In the genomic region with DNA sequence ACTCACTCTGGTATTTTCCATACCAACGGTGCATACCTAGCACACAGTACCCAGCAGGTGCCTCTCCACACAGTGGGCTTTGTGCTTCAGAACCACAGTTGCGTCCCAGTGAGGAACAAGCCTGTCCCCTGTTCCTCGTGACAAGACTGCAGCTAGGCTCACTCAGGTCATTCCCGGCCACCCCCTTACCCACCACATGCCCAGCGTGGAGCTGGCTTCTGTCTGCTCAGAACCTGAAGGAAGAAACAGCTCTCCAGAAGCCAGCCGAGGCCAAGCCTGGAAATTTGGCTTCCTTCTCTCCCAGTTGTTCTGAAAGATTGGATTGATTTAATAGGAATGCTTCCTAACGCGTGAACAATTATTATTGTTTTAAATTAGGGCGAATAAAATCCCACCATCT, we compare ENCODE assay signal across 26 mouse cellular contexts.
DNase-seq lines count a peak whose midpoint lies in the region; ATAC-seq lines count a peak whose summit lies in the region.
"Had no signal": no experiment of that assay in that cellular context is flagged by ENCODE, and none has a peak within 500 bp of the region (broad histone marks: within the 10 kb centered on the region; RNA-seq: fewer than 3 reads in every experiment).

No protein-coding gene starts in this region.

- H3K4me2 ChIP-seq in forebrain, embryonic 13.5 days = no peak overlapping the region
- H3K4me2 ChIP-seq in intestine, embryonic 15.5 days (replicated peaks) = no peak overlapping the region
- no peak overlapping the region for H3K4me2 ChIP-seq in intestine, embryonic 16.5 days (ENCODE audit: low read depth, low read length)
- H3K4me2 ChIP-seq in limb, embryonic 13.5 days (replicated peaks) = no peak overlapping the region
- H3K4me2 ChIP-seq: forebrain, embryonic 12.5 days; hindbrain, embryonic 13.5 days; liver, embryonic 15.5 days; lung, embryonic 14.5 days; midbrain, embryonic 11.5 days had no signal

- no peak overlapping the region for H3K4me3 ChIP-seq in forebrain, embryonic 10.5 days
- no peak overlapping the region for H3K4me3 ChIP-seq in forebrain, embryonic 13.5 days
- H3K4me3 ChIP-seq in intestine, embryonic 15.5 days (replicated peaks) = no peak overlapping the region
- no peak overlapping the region for H3K4me3 ChIP-seq in intestine, embryonic 16.5 days (ENCODE audit: low read length)
- no peak overlapping the region for H3K4me3 ChIP-seq in embryonic facial prominence, embryonic 10.5 days
- H3K4me3 ChIP-seq in limb, embryonic 13.5 days = no peak overlapping the region
- H3K4me3 ChIP-seq: erythroblast, embryonic 14.5 days; forebrain, embryonic 12.5 days; hindbrain, embryonic 13.5 days; layer of hippocampus, adult 2 months; left cerebral cortex, adult 2 months; liver, embryonic 15.5 days had no signal

- no peaks in the 10 kb centered on the region for H3K27me3 ChIP-seq in forebrain, embryonic 10.5 days (ENCODE audit: poor library complexity, severe bottlenecking)
- no peaks in the 10 kb centered on the region for H3K27me3 ChIP-seq in forebrain, embryonic 13.5 days
- H3K27me3 ChIP-seq in intestine, embryonic 15.5 days (replicated peaks) = no peaks in the 10 kb centered on the region
- H3K27me3 ChIP-seq in intestine, embryonic 16.5 days (replicated peaks; ENCODE audit: control insufficient read depth, insufficient read depth, low read length) = no peaks in the 10 kb centered on the region
- H3K27me3 ChIP-seq in embryonic facial prominence, embryonic 10.5 days (replicated peaks; ENCODE audit: low read depth, poor library complexity, severe bottlenecking) = no peaks in the 10 kb centered on the region
- H3K27me3 ChIP-seq in limb, embryonic 13.5 days = no peaks in the 10 kb centered on the region
- H3K27me3 ChIP-seq: forebrain, embryonic 12.5 days; hindbrain, embryonic 13.5 days; liver, embryonic 15.5 days had no signal

- no peaks in the 10 kb centered on the region for H3K36me3 ChIP-seq in forebrain, embryonic 10.5 days (replicated peaks)
- H3K36me3 ChIP-seq in forebrain, embryonic 13.5 days (ENCODE audit: poor library complexity, severe bottlenecking) = no peaks in the 10 kb centered on the region
- no peaks in the 10 kb centered on the region for H3K36me3 ChIP-seq in intestine, embryonic 15.5 days
- no peaks in the 10 kb centered on the region for H3K36me3 ChIP-seq in intestine, embryonic 16.5 days (ENCODE audit: control insufficient read depth, insufficient read depth, low read length)
- no peaks in the 10 kb centered on the region for H3K36me3 ChIP-seq in embryonic facial prominence, embryonic 10.5 days (replicated peaks)
- no peaks in the 10 kb centered on the region for H3K36me3 ChIP-seq in limb, embryonic 13.5 days
- H3K36me3 ChIP-seq: forebrain, embryonic 12.5 days; G1E; hindbrain, embryonic 13.5 days; liver, embryonic 15.5 days had no signal

- 89% methylated on average over 9 of the region's 9 CpGs for WGBS in forebrain, embryonic 10.5 days
- 79% methylated on average over 9 of the region's 9 CpGs for WGBS in forebrain, embryonic 13.5 days
- 83% methylated on average over 9 of the region's 9 CpGs for WGBS in intestine, embryonic 15.5 days
- WGBS in intestine, embryonic 16.5 days = 75% methylated on average over 9 of the region's 9 CpGs
- whole genome bisulfite sequencing in embryonic facial prominence, embryonic 10.5 days = 82% methylated on average over 9 of the region's 9 CpGs
- WGBS in limb, embryonic 13.5 days = 64% methylated on average over 9 of the region's 9 CpGs

- DNase-seq in forebrain, embryonic 10.5 days (ENCODE audit: extremely low spot score, low spot score) = no peak
- DNase-seq in embryonic facial prominence, embryonic 10.5 days (ENCODE audit: low spot score) = no peak
- DNase-seq in lung, postnatal 36 days = no peak
- DNase-seq: adrenal gland, adult 8-10 months; cerebellum, adult 8-10 months; embryo, embryonic 11 days; gastrocnemius, postnatal 36 days; kidney, adult 11 months; kidney, postnatal 25 days; lung, embryonic 14.5 days; lung, postnatal 14 days; right cerebral cortex, postnatal 25 days; spleen, adult 18-20 months; thymus, postnatal 14 days had no signal

- H3K4me1 ChIP-seq in forebrain, embryonic 10.5 days = peaks cover 69% of the 10 kb centered on the region
- H3K4me1 ChIP-seq in forebrain, embryonic 13.5 days = peaks cover 44% of the 10 kb centered on the region
- peaks cover 33% of the 10 kb centered on the region for H3K4me1 ChIP-seq in intestine, embryonic 15.5 days (replicated peaks)
- H3K4me1 ChIP-seq in intestine, embryonic 16.5 days (ENCODE audit: control insufficient read depth, insufficient read depth, low read length) = peaks cover 38% of the 10 kb centered on the region
- H3K4me1 ChIP-seq in embryonic facial prominence, embryonic 10.5 days = peaks cover 69% of the 10 kb centered on the region
- peaks cover 71% of the 10 kb centered on the region for H3K4me1 ChIP-seq in limb, embryonic 13.5 days
- H3K4me1 ChIP-seq: liver, embryonic 15.5 days had no signal

- H3K9me3 ChIP-seq in forebrain, embryonic 10.5 days = no peaks in the 10 kb centered on the region
- no peaks in the 10 kb centered on the region for H3K9me3 ChIP-seq in forebrain, embryonic 13.5 days (replicated peaks)
- H3K9me3 ChIP-seq in intestine, embryonic 15.5 days = no peaks in the 10 kb centered on the region
- no peaks in the 10 kb centered on the region for H3K9me3 ChIP-seq in intestine, embryonic 16.5 days (ENCODE audit: control insufficient read depth, low read length)
- H3K9me3 ChIP-seq in embryonic facial prominence, embryonic 10.5 days = peaks cover 2% of the 10 kb centered on the region; the same call in 1 of the 2 replicates
- 0 out of 2 replicates have a peak, but pooled peaks cover 3% of the 10 kb centered on the region for H3K9me3 ChIP-seq in limb, embryonic 13.5 days
- H3K9me3 ChIP-seq: forebrain, embryonic 12.5 days; hindbrain, embryonic 13.5 days; liver, embryonic 15.5 days had no signal

- ATAC-seq in forebrain, embryonic 13.5 days = no peak
- ATAC-seq in intestine, embryonic 15.5 days = no peak
- ATAC-seq in intestine, embryonic 16.5 days = no peak
- ATAC-seq in limb, embryonic 13.5 days (ENCODE audit: low FRiP score, low read depth) = no peak

- peak overlapping the region; percentile 48 for H3K27ac ChIP-seq in forebrain, embryonic 10.5 days
- no peak overlapping the region for H3K27ac ChIP-seq in forebrain, embryonic 13.5 days
- 0 out of 2 replicates have a peak overlapping the region, but pooled peaks have one; percentile 22 for H3K27ac ChIP-seq in intestine, embryonic 15.5 days
- no peak overlapping the region for H3K27ac ChIP-seq in intestine, embryonic 16.5 days (ENCODE audit: low read length)
- H3K27ac ChIP-seq in embryonic facial prominence, embryonic 10.5 days (replicated peaks) = peak overlapping the region; percentile 58; the same call in 1 of the 2 replicates
- H3K27ac ChIP-seq in limb, embryonic 13.5 days = 0 out of 2 replicates have a peak overlapping the region, but pooled peaks have one; percentile 33
- H3K27ac ChIP-seq: forebrain, embryonic 12.5 days; hindbrain, embryonic 13.5 days; layer of hippocampus, adult 2 months; left cerebral cortex, adult 2 months; liver, embryonic 15.5 days had no signal

- no peak overlapping the region for H3K9ac ChIP-seq in forebrain, embryonic 13.5 days
- H3K9ac ChIP-seq in intestine, embryonic 15.5 days = no peak overlapping the region
- no peak overlapping the region for H3K9ac ChIP-seq in intestine, embryonic 16.5 days (ENCODE audit: low read depth, low read length)
- no peak overlapping the region for H3K9ac ChIP-seq in limb, embryonic 13.5 days
- H3K9ac ChIP-seq: forebrain, embryonic 12.5 days; hindbrain, embryonic 13.5 days; liver, embryonic 15.5 days; lung, embryonic 14.5 days had no signal

Comparison
In these comparisons a context has a peak if more than half of its experiments do, and no peak if none do; other contexts are left out.
1. H3K27ac ChIP-seq: peak in forebrain, embryonic 10.5 days (single experiment), intestine, embryonic 15.5 days (single experiment), embryonic facial prominence, embryonic 10.5 days (single experiment) and limb, embryonic 13.5 days (single experiment); none in forebrain, embryonic 13.5 days (single experiment) and intestine, embryonic 16.5 days (single experiment).